Mouse (Mus musculus) midbrain, postnatal 0 days (tissue): ENCODE results near the gene Timp4. TPM values are rescaled to one million over a fixed set of nuclear protein-coding genes. Genes with fewer than 3 reads are reported as not detected.
"Not testable (repeated sequence)": the region's sequence is repeated elsewhere in the genome, so short reads cannot be mapped to it uniquely, and the experiment has no call there.

ENCODE experiments used
- ATAC-seq: fragments of 200-750 bp; cut with Nextera tagmentation; 2 replicates; pipeline ENCODE4 v1.8.0; 2017; ENCODE audit warnings: moderate number of reproducible peaks, mild to moderate bottlenecking, moderate TSS enrichment, moderate library complexity; ENCODE audit not compliant: low FRiP score
- DNase-seq: peaks from one replicate; pipeline ENCODE4 v3.0.0-alpha.2; 2015; ENCODE audit warnings: low spot score
- H3K27ac ChIP-seq: fragments of 300-500 bp; sonication (generic); 2 replicates; pipeline ENCODE4 v1.5.1; 2014; ENCODE audit warnings: low read depth, mild to moderate bottlenecking, low read length, mixed read lengths
- H3K27me3 ChIP-seq: fragments of 300-500 bp; sonication (generic); 2 replicates; pipeline ENCODE4 v1.6.1; 2014; ENCODE audit warnings: low read length, control low read depth, mixed read lengths; ENCODE audit not compliant: insufficient read depth
- H3K36me3 ChIP-seq: fragments of 300-500 bp; sonication (generic); 2 replicates; pipeline ENCODE4 v1.6.1; 2014; ENCODE audit warnings: low read length, control low read depth, mixed read lengths; ENCODE audit not compliant: insufficient read depth
- H3K4me1 ChIP-seq: fragments of 300-500 bp; sonication (generic); 2 replicates; pipeline ENCODE4 v1.6.1; 2014; ENCODE audit warnings: mild to moderate bottlenecking, control low read depth, antibody characterized with exemption, low read length, mixed read lengths; ENCODE audit not compliant: insufficient read depth
- H3K4me2 ChIP-seq: fragments of 300-500 bp; sonication (generic); 2 replicates; pipeline ENCODE4 v1.6.1; 2014; ENCODE audit warnings: low read depth, mild to moderate bottlenecking, low read length, mixed read lengths; ENCODE audit not compliant: poor library complexity, severe bottlenecking
- H3K4me3 ChIP-seq: fragments of 300-500 bp; sonication (generic); 2 replicates; pipeline ENCODE4 v1.5.1; 2014; ENCODE audit warnings: low read depth, mild to moderate bottlenecking, low read length, moderate library complexity
- H3K9ac ChIP-seq: fragments of 300-500 bp; sonication (generic); replicated peaks from 2 replicates; pipeline ENCODE4 v1.6.1; 2014; ENCODE audit warnings: mild to moderate bottlenecking, low read length, moderate library complexity, mixed read lengths; ENCODE audit not compliant: poor library complexity, severe bottlenecking
- H3K9me3 ChIP-seq: fragments of 300-500 bp; sonication (generic); 2 replicates; pipeline ENCODE4 v1.6.1; 2016; ENCODE audit warnings: low read length, control low read depth
- CTCF ChIP-seq: IDR thresholded peaks from 2 replicates; pipeline ENCODE4 v1.5.1; 2016; ENCODE audit warnings: antibody characterized with exemption, mild to moderate bottlenecking
- WGBS: fragments of 180-500 bp; shearing (Covaris S2); extraction: QIAGEN DNeasy Blood & Tissue Kit; methylation state at CpG from one replicate; pipeline ENCODE4 v1.1.7; 2014; 5-methylcytosine and 5-hydroxymethylcytosine counted together
- polyA plus RNA-seq: library from polyadenylated mRNA; unstranded; fragments of >200 nt; fragmentation: Nextera tagmentation; extraction: Ambion mirVana; gene quantifications from 2 replicates; pipeline ENCODE4 v1.2.1, GENCODE M21; 2015
- total RNA-seq: library from RNA; depleted of rRNA; stranded (reverse); fragments of >200 nt; gene quantifications from 2 replicates; pipeline ENCODE4 v1.2.3, GENCODE M21; 2014

Timp4 gene
- total and polyA plus RNA-seq, 2 experiments from 2014 or later: 21.9 to 29.7 TPM

GRCm38 (mm10) chr6:115245500-115246058, 6.4 kb downstream of the Timp4 start:
- H3K27me3 ChIP-seq: 0 out of 2 replicates have a peak, but pooled peaks cover 5% of the 10 kb centered on the region
- no peak for TF ChIP-seq CTCF
- H3K4me1 ChIP-seq: no peaks in the 10 kb centered on the region
- WGBS: 83% methylated on average over 3 of the region's 3 CpGs
- H3K9me3 ChIP-seq: no peaks in the 10 kb centered on the region
- no peak for ATAC-seq
- no peak for DNase-seq
- H3K9ac ChIP-seq: no peak overlapping the region
- H3K4me2 ChIP-seq: no peak overlapping the region
- peaks cover 50% of the 10 kb centered on the region for H3K36me3 ChIP-seq
- no peak overlapping the region for H3K27ac ChIP-seq
- H3K4me3 ChIP-seq: no peak overlapping the region

GRCm38 (mm10) chr6:115244222-115244621, 7.8 kb downstream of the Timp4 start:
- Histone ChIP-seq H3K4me1 (no peaks in the 10 kb centered on the region), H3K9ac (no peak overlapping the region), H3K36me3 (peaks cover 50% of the 10 kb centered on the region), H3K4me3 (no peak overlapping the region), H3K4me2 (no peak overlapping the region), H3K27me3 (no peaks in the 10 kb centered on the region), H3K9me3 (no peaks in the 10 kb centered on the region), H3K27ac (no peak overlapping the region)
- peak; percentile 6; the same call in 1 of the 2 replicates for TF ChIP-seq CTCF
- DNase-seq (no peak), ATAC-seq (no peak)
- 73% methylated on average over 2 of the region's 2 CpGs for WGBS

GRCm38 (mm10) chr6:115241939-115242338, 10.1 kb downstream of the Timp4 start:
- TF ChIP-seq CTCF: no peak
- Histone ChIP-seq H3K36me3 (peaks cover 48% of the 10 kb centered on the region), H3K4me1 (no peaks in the 10 kb centered on the region), H3K9me3 (no peaks in the 10 kb centered on the region), H3K4me2 (no peak overlapping the region), H3K27ac (no peak overlapping the region), H3K4me3 (no peak overlapping the region), H3K27me3 (no peaks in the 10 kb centered on the region), H3K9ac (no peak overlapping the region)
- DNase-seq (peak; percentile 25), ATAC-seq (no peak)
- 82% methylated on average over 3 of the region's 3 CpGs for WGBS

- H3K9me3 ChIP-seq: no peaks in the 10 kb centered on the region
- ATAC-seq (no peak), DNase-seq (peak; percentile 27)
- no peak for TF ChIP-seq CTCF
- H3K27ac ChIP-seq: no peak overlapping the region
- no peak overlapping the region for H3K9ac ChIP-seq
- no peaks in the 10 kb centered on the region for H3K4me1 ChIP-seq
- 76% methylated on average over 3 of the region's 3 CpGs for WGBS
- peaks cover 45% of the 10 kb centered on the region for H3K36me3 ChIP-seq
- H3K4me3 ChIP-seq: no peak overlapping the region
- H3K4me2 ChIP-seq: no peak overlapping the region
- no peaks in the 10 kb centered on the region for H3K27me3 ChIP-seq
Measured at GRCm38 (mm10) chr6:115241131-115241699, 10.8 kb downstream of the Timp4 start.

- not testable (repeated sequence) for H3K27ac ChIP-seq, H3K9me3 ChIP-seq, H3K4me1 ChIP-seq, H3K4me3 ChIP-seq, H3K9ac ChIP-seq, ATAC-seq, DNase-seq, H3K27me3 ChIP-seq, H3K4me2 ChIP-seq
- 43% methylated on average over 2 of the region's 2 CpGs for WGBS
- H3K36me3 ChIP-seq: peaks cover 37% of the 10 kb centered on the region; the same call in 1 of the 2 replicates
Measured at GRCm38 (mm10) chr6:115240431-115240830, 11.6 kb downstream of the Timp4 start.

- H3K27me3 ChIP-seq: no peaks in the 10 kb centered on the region
- H3K4me2 ChIP-seq: no peak overlapping the region
- no peak for TF ChIP-seq CTCF
- H3K27ac ChIP-seq: no peak overlapping the region
- no peaks in the 10 kb centered on the region for H3K9me3 ChIP-seq
- H3K4me1 ChIP-seq: no peaks in the 10 kb centered on the region
- H3K4me3 ChIP-seq: no peak overlapping the region
- DNase-seq (no peak), ATAC-seq (no peak)
- peaks cover 26% of the 10 kb centered on the region; the same call in 1 of the 2 replicates for H3K36me3 ChIP-seq
- WGBS: 77% methylated on average over 7 of the region's 7 CpGs
- no peak overlapping the region for H3K9ac ChIP-seq
Measured at GRCm38 (mm10) chr6:115239335-115239734, 12.7 kb downstream of the Timp4 start.
